Mouse (Mus musculus) effector memory CD4-positive, alpha-beta T cell, adult 5 months (primary cell): ENCODE results near the gene Eml3. TPM values are rescaled to one million over a fixed set of nuclear protein-coding genes. Genes with fewer than 3 reads are reported as not detected.

Experiments used
- polyA plus RNA-seq: library from polyadenylated mRNA; unstranded; fragments of 100-300 nt; shearing (Covaris generic); gene quantifications from one replicate; pipeline ENCODE4 v1.2.1, GENCODE M21; 2017

The Eml3 gene
- polyA plus RNA-seq, result 67.4 TPM

GRCm38 (mm10) chr19:8929224-8930088 is at the start of gene Eml3, which contains the start of gene Rom1:
TSS of gene Eml3 (plus strand) at chr19:8929552.
TSS of gene Rom1 (minus strand) at chr19:8929356.

GRCm38 (mm10) chr19:8880311-8881033 is 48.9 kb upstream of the Eml3 start, which contains the start of gene Uqcc3:
TSS of gene Uqcc3 (minus strand) at chr19:8880923.

GRCm38 (mm10) chr19:8883616-8884015 is 45.7 kb upstream of the Eml3 start, which contains the start of the genes Lbhd1 and Gm49403:
TSS of gene Lbhd1 (plus strand) at chr19:8883732.
TSS of gene Gm49403 (plus strand) at chr19:8883930.

GRCm38 (mm10) chr19:8888511-8889385 is 40.6 kb upstream of the Eml3 start, which contains the start of the genes 1810009A15Rik and Gm49416:
TSS of gene 1810009A15Rik (plus strand) at chr19:8888853.
TSS of gene Gm49416 (plus strand) at chr19:8888926.

GRCm38 (mm10) chr19:8892829-8893766 is 36.3 kb upstream of the Eml3 start, which contains the start of gene Ints5:
TSS of gene Ints5 (plus strand) at chr19:8893005.

GRCm38 (mm10) chr19:8897865-8898495 is 31.4 kb upstream of the Eml3 start, which contains the start of gene Ganab:
TSS of gene Ganab (plus strand) at chr19:8898071.

GRCm38 (mm10) chr19:8920073-8920736 is 9.1 kb upstream of the Eml3 start, which contains the start of gene B3gat3:
TSS of gene B3gat3 (plus strand) at chr19:8920374.

GRCm38 (mm10) chr19:8941515-8942217 is 12.3 kb downstream of the Eml3 start, which contains the start of gene Mta2:
TSS of gene Mta2 (plus strand) at chr19:8941875.

GRCm38 (mm10) chr19:8953135-8954039 is 24.0 kb downstream of the Eml3 start, which contains the start of gene Tut1:
TSS of gene Tut1 (plus strand) at chr19:8953847.

GRCm38 (mm10) chr19:8966590-8967372 is 37.4 kb downstream of the Eml3 start, which contains the start of gene Eef1g:
TSS of gene Eef1g (plus strand) at chr19:8967041.

GRCm38 (mm10) chr19:8989066-8989566 is 59.8 kb downstream of the Eml3 start, which contains the start of gene Ahnak:
TSS of gene Ahnak (plus strand) at chr19:8989284.

Other genes starting within 250 kb of the Eml3 start
- 546 TPM for gene Slc3a2, start 206.2 kb upstream of the Eml3 start, polyA plus RNA-seq
- 91.5 TPM for gene Wdr74, start 193.7 kb upstream of the Eml3 start, polyA plus RNA-seq
- 3.0 TPM for gene 1700092M07Rik, start 188.8 kb upstream of the Eml3 start, polyA plus RNA-seq
- 246 TPM for gene Stx5a, start 188.1 kb upstream of the Eml3 start, polyA plus RNA-seq
- gene Nxf1, start 172.5 kb upstream of the Eml3 start, polyA plus RNA-seq, result 362 TPM
- gene Tmem223, start 158.6 kb upstream of the Eml3 start, polyA plus RNA-seq, result 32.4 TPM
- gene Tmem179b, start 155.1 kb upstream of the Eml3 start, polyA plus RNA-seq, result 143 TPM
- gene Taf6l, start 143.1 kb upstream of the Eml3 start, polyA plus RNA-seq, result 9.7 TPM
- 74.4 TPM for gene Polr2g, start 131.0 kb upstream of the Eml3 start, polyA plus RNA-seq
- gene Zbtb3, start 127.0 kb upstream of the Eml3 start, polyA plus RNA-seq, result 1.4 TPM
- 23.9 TPM for gene Ttc9c, start 110.2 kb upstream of the Eml3 start, polyA plus RNA-seq
- gene Hnrnpul2, start 109.5 kb upstream of the Eml3 start, polyA plus RNA-seq, result 14.0 TPM
- gene AC129217.1, start 99.8 kb upstream of the Eml3 start, polyA plus RNA-seq, result not detected
- gene Bscl2, start 92.1 kb upstream of the Eml3 start, polyA plus RNA-seq, result 70.9 TPM
- gene Gng3, start 90.4 kb upstream of the Eml3 start, polyA plus RNA-seq, result not detected
- not detected for gene Lrrn4cl, start 78.8 kb upstream of the Eml3 start, polyA plus RNA-seq
- 131 TPM for gene Ubxn1, start 58.1 kb upstream of the Eml3 start, polyA plus RNA-seq
- 24.6 TPM for gene Uqcc3, start 48.6 kb upstream of the Eml3 start, polyA plus RNA-seq
- gene Lbhd1, start 45.8 kb upstream of the Eml3 start, polyA plus RNA-seq, result 37.0 TPM
- gene Gm49403, start 45.6 kb upstream of the Eml3 start, polyA plus RNA-seq, result not detected
- 26.9 TPM for gene 1810009A15Rik, start 40.7 kb upstream of the Eml3 start, polyA plus RNA-seq
- gene Gm49416, start 40.6 kb upstream of the Eml3 start, polyA plus RNA-seq, result not detected
- 29.7 TPM for gene Ints5, start 36.5 kb upstream of the Eml3 start, polyA plus RNA-seq
- gene Ganab, start 31.5 kb upstream of the Eml3 start, polyA plus RNA-seq, result 91.7 TPM
- 45.8 TPM for gene B3gat3, start 9.2 kb upstream of the Eml3 start, polyA plus RNA-seq
- 3.3 TPM for gene Rom1, start 196 bp upstream of the Eml3 start, polyA plus RNA-seq
- gene Mta2, start 12.3 kb downstream of the Eml3 start, polyA plus RNA-seq, result 219 TPM
- 49.1 TPM for gene Tut1, start 24.3 kb downstream of the Eml3 start, polyA plus RNA-seq
- gene Eef1g, start 37.5 kb downstream of the Eml3 start, polyA plus RNA-seq, result 292 TPM
- 147 TPM for gene Ahnak, start 59.7 kb downstream of the Eml3 start, polyA plus RNA-seq
- not detected for gene Scgb1a1, start 158.4 kb downstream of the Eml3 start, polyA plus RNA-seq
- gene Asrgl1, start 206.1 kb downstream of the Eml3 start, polyA plus RNA-seq, result 21.0 TPM